Mouse (Mus musculus) colon, adult 2 months (tissue): ENCODE measurements around the gene Orc6. TPM values are rescaled to one million over a fixed set of nuclear protein-coding genes. Genes with fewer than 3 reads are reported as not detected.

Experiments used
- polyA plus RNA-seq: library from polyadenylated mRNA; depleted of rRNA; stranded (reverse); fragments of >200 nt; gene quantifications from 2 replicates; pipeline ENCODE4 v1.2.3, GENCODE M21; 2012; rRNA removed

Orc6 gene
- 3.4 and 6.7 TPM in 2 replicates for polyA plus RNA-seq

DNA sequence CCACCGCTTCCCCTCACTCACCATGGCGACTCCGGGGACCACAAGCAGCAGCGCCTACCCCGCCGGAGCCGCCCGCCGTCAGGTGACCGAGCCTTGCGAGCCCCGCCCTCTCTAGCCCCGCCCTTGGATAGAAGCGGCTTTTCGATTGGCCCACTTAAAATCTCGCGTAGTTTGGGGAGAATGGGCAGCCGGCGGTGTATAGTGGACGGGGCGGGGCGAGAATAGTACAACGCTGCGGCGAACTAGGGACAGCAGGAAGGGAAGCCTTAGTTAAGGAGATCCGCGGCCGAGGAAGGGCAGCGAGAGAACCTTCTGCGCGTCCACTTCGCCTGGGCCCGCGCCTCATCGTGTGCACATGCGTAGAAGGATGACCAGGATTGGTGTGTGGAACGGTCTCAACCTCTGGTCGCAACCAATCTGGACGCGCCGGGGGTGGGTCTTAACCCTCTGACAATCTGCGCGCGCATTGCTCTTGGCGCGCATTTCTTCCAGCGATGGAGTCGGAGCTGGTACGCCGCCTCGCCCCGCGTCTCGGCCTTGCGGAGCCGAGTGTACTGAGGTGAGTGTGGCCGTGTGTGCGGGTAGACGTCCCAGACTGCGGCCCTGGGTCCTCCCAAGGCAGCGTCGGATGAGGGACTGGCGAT, at the start of gene Orc6, which contains the start of gene Vps35:
TSS of gene Orc6 (plus strand) at position 199 of the 644 bp plus-strand sequence.
TSS of gene Vps35 (minus strand) at position 369 of the 644 bp plus-strand sequence.

Other genes with a start within 250 kb of the Orc6 start
- gene Fbxw9, start 239.6 kb upstream of the Orc6 start, polyA plus RNA-seq = 59.9 and 71.0 TPM in 2 replicates
- gene Gm5741, start 231.7 kb upstream of the Orc6 start, polyA plus RNA-seq = 0.72 TPM in 1 of 2 replicates, not detected in the other
- gene Dhps, start 227.9 kb upstream of the Orc6 start, polyA plus RNA-seq = 53.6 and 68.0 TPM in 2 replicates
- gene Wdr83os, start 218.9 kb upstream of the Orc6 start, polyA plus RNA-seq = 87.0 and 110 TPM in 2 replicates
- 29.5 and 29.6 TPM in 2 replicates for gene Wdr83, start 218.3 kb upstream of the Orc6 start, polyA plus RNA-seq
- gene Man2b1, start 216.4 kb upstream of the Orc6 start, polyA plus RNA-seq = 70.9 and 73.4 TPM in 2 replicates
- 0.57 and 1.0 TPM in 2 replicates for gene Zfp791, start 176.5 kb upstream of the Orc6 start, polyA plus RNA-seq
- not detected in 2 replicates for gene Cks1brt, start 147.7 kb upstream of the Orc6 start, polyA plus RNA-seq
- gene Olfr371, start 73.6 kb upstream of the Orc6 start, polyA plus RNA-seq = not detected in 2 replicates
- gene Vps35, start 170 bp downstream of the Orc6 start, polyA plus RNA-seq = 6.1 and 7.1 TPM in 2 replicates
- 0.07 and 0.14 TPM in 2 replicates for gene Mylk3, start 86.7 kb downstream of the Orc6 start, polyA plus RNA-seq
- gene 4921524J17Rik, start 133.2 kb downstream of the Orc6 start, polyA plus RNA-seq = 2.2 and 2.6 TPM in 2 replicates
- 29.6 and 41.8 TPM in 2 replicates for gene Gpt2, start 192.9 kb downstream of the Orc6 start, polyA plus RNA-seq